Mouse (Mus musculus) spleen, adult 2 months (tissue): ENCODE measurements around the gene Krt20.

Experiments
- CTCF ChIP-seq: fragments of 200-500 bp; IDR thresholded peaks from 2 replicates; pipeline ENCODE4 v1.5.1; 2011; ENCODE audit warnings: mild to moderate bottlenecking, inconsistent platforms; ENCODE audit not compliant: insufficient read depth, insufficient read length, insufficient replicate concordance; ENCODE audit errors: extremely low read depth
- POLR2A ChIP-seq: fragments of 200-500 bp; IDR thresholded peaks from 2 replicates; pipeline ENCODE4 v1.6.1; 2011; ENCODE audit warnings: low read depth, low read length, inconsistent platforms

DNA sequence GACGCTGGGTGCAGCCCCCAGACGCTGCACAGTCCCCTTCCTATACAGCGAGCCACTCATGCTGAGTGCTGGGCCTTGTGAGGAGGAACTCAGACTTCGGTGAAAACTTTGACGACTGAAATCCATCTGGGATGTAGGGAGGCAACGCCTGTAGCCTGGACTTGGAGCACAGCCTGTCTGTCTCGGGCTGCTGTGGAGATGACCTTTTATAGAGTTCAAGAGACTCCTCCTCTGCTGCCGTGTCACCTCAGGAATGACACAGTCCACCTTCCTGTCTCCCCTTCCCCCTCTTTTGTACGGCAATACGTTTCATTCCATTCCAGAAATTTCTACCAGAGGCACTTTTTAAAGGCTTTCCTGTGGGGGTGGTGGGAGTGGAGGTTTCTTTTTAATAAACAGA, at the start of gene Krt20:
- TF ChIP-seq POLR2A (no peak), CTCF (no peak)
